Mouse (Mus musculus): ENCODE measurements at regions not wholly inside any gene's neighbourhood (a gene's known extent, or its start where the extent isn't known, plus 50 kb on each side); places are given as distances from the start of the nearest gene placed in this dataset.

DNA sequence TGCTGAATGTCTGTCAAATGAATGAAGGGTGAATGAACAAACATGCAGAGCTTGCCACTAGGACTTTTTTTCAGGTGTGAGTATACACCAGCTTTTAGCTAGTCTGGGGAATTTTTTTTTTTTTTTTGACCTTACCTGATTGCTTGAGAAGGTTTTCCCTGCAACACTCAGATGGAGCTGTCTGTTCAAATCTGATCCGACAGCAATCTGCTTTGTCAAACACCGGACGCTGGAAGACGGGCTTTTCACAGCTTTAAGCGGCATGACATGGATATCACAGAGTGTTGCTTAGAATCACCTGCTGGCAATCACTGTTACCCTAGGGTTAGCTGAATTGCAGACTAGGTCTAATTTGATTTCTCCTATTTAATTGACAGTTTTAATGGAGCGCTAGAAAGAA lies 263.7 kb upstream of the Ubash3b start:
- TF ChIP-seq CTCF (IDR thresholded peaks at IDR 0.05; ENCODE audit: control insufficient read depth, insufficient read depth, insufficient read length): no peak
- no peak for TF ChIP-seq MYOG (IDR thresholded peaks at IDR 0.05; ENCODE audit: control insufficient read depth, extremely low read depth, insufficient read length)
- TF ChIP-seq USF1 (IDR thresholded peaks at IDR 0.05; ENCODE audit: low read depth): no peak

Measured in C2C12 (cell line).